Mouse (Mus musculus): ENCODE data around the gene Herc1. TPM values are rescaled to one million over a fixed set of nuclear protein-coding genes. Genes with fewer than 3 reads are reported as not detected.
A peak's percentile ranks its signal among the peaks of the same experiment; 100 is the strongest.

Herc1 gene
- polyA plus RNA-seq, 1 experiment: 18.9 TPM

DNA sequence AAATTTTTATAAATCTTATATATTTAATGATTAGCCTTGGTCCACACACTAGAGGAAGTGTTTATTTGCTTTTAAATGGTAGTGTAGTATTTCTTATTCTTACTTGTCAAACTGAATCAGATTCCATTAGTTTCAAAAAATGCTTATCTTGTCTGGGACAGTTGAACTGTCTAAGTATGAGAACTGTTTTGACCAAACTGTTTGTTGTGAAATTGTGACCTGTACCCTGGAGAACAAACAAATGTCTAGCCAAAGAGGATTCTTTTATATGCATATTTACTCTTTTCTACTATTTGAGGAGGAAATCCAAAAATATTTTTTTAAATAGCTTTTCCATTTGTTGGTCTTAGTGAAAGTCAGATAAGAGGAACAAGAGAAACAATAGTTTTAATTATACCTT, 73.2 kb downstream of the Herc1 start:
- no peak for DNase-seq (ENCODE audit: low read depth in 1 of 2, low spot score in 2 of 2)
- H3K27me3 ChIP-seq (ENCODE audit: control insufficient read depth, insufficient read depth, low read length): no peaks in the 10 kb centered on the region
- H3K27ac ChIP-seq (ENCODE audit: insufficient read depth, low read length): no peak overlapping the region
- no peak for TF ChIP-seq POLR2A (IDR thresholded peaks at IDR 0.05; ENCODE audit: low read depth, low read length)
- TF ChIP-seq CTCF (IDR thresholded peaks at IDR 0.05; ENCODE audit: extremely low read depth, insufficient read depth, insufficient read length, insufficient replicate concordance): no peak
- peaks cover 8% of the 10 kb centered on the region for H3K36me3 ChIP-seq (ENCODE audit: control insufficient read depth, insufficient read depth, low read length)
- H3K4me1 ChIP-seq (ENCODE audit: control insufficient read depth, insufficient read depth, insufficient read length): no peaks in the 10 kb centered on the region
- no peak overlapping the region for H3K4me3 ChIP-seq (ENCODE audit: extremely low read depth, insufficient read depth, insufficient read length)

GRCm38 (mm10) chr9:66440007-66440406, 89.8 kb downstream of the Herc1 start:
- no peaks in the 10 kb centered on the region for H3K4me1 ChIP-seq (ENCODE audit: control insufficient read depth, insufficient read depth, insufficient read length)
- WGBS: 97% methylated on average over 8 of the region's 8 CpGs
- no peak for TF ChIP-seq POLR2A (IDR thresholded peaks at IDR 0.05; ENCODE audit: low read depth, low read length)
- no peak for TF ChIP-seq CTCF (IDR thresholded peaks at IDR 0.05; ENCODE audit: extremely low read depth, insufficient read depth, insufficient read length, insufficient replicate concordance)
- no peak overlapping the region for H3K27ac ChIP-seq (ENCODE audit: insufficient read depth, low read length)
- DNase-seq (ENCODE audit: low read depth in 1 of 2, low spot score in 2 of 2): no peak
- peaks cover 19% of the 10 kb centered on the region for H3K36me3 ChIP-seq (ENCODE audit: control insufficient read depth, insufficient read depth, low read length)
- no peak overlapping the region for H3K4me3 ChIP-seq (ENCODE audit: extremely low read depth, insufficient read depth, insufficient read length)
- H3K27me3 ChIP-seq (ENCODE audit: control insufficient read depth, insufficient read depth, low read length): no peaks in the 10 kb centered on the region

DNA sequence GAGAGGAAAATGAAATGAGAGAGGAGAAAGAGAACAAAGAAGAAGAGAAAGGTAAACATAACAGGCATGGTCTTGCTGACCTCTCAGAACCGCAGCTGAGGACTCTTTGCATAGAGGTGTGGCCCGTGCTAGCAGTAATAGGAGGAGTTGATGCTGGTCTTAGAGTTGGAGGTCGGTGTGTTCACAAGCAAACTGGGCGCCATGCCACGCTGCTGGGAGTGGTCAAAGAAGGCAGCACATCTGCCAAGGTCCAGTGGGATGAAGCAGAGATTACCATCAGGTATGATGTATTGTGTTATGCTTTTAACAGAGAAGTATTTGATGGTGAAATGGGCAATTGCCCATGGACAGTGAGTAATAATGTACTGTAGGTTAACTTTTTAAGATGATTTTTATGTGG, 98.0 kb downstream of the Herc1 start:
- no peaks in the 10 kb centered on the region for H3K27me3 ChIP-seq (ENCODE audit: control insufficient read depth, insufficient read depth, low read length)
- no peak overlapping the region for H3K27ac ChIP-seq (ENCODE audit: insufficient read depth, low read length)
- no peak overlapping the region for H3K4me3 ChIP-seq (ENCODE audit: extremely low read depth, insufficient read depth, insufficient read length)
- peaks cover 21% of the 10 kb centered on the region for H3K36me3 ChIP-seq (ENCODE audit: control insufficient read depth, insufficient read depth, low read length)
- WGBS: 91% methylated on average over 5 of the region's 5 CpGs
- TF ChIP-seq POLR2A (IDR thresholded peaks at IDR 0.05; ENCODE audit: low read depth, low read length): no peak
- TF ChIP-seq CTCF (IDR thresholded peaks at IDR 0.05; ENCODE audit: extremely low read depth, insufficient read depth, insufficient read length, insufficient replicate concordance): no peak
- H3K4me1 ChIP-seq (ENCODE audit: control insufficient read depth, insufficient read depth, insufficient read length): no peaks in the 10 kb centered on the region
- no peak for DNase-seq (ENCODE audit: low read depth in 1 of 2, low spot score in 2 of 2)

GRCm38 (mm10) chr9:66465087-66465486, 114.8 kb downstream of the Herc1 start:
- Histone ChIP-seq H3K27ac (ENCODE audit: insufficient read depth, low read length) (no peak overlapping the region), H3K27me3 (ENCODE audit: control insufficient read depth, insufficient read depth, low read length) (no peaks in the 10 kb centered on the region), H3K4me1 (ENCODE audit: control insufficient read depth, insufficient read depth, insufficient read length) (no peaks in the 10 kb centered on the region), H3K4me3 (ENCODE audit: extremely low read depth, insufficient read depth, insufficient read length) (no peak overlapping the region), H3K36me3 (ENCODE audit: control insufficient read depth, insufficient read depth, low read length) (peaks cover 30% of the 10 kb centered on the region)
- TF ChIP-seq CTCF (IDR thresholded peaks at IDR 0.05; ENCODE audit: extremely low read depth, insufficient read depth, insufficient read length, insufficient replicate concordance): peak; percentile 11; the same call in 1 of the 2 replicates
- no peak for TF ChIP-seq POLR2A (IDR thresholded peaks at IDR 0.05; ENCODE audit: low read depth, low read length)
- peak in 1 of 2 experiments; percentile 7 for DNase-seq (ENCODE audit: low read depth in 1 of 2, low spot score in 2 of 2)
- 64% methylated on average over 4 of the region's 4 CpGs for WGBS

DNA sequence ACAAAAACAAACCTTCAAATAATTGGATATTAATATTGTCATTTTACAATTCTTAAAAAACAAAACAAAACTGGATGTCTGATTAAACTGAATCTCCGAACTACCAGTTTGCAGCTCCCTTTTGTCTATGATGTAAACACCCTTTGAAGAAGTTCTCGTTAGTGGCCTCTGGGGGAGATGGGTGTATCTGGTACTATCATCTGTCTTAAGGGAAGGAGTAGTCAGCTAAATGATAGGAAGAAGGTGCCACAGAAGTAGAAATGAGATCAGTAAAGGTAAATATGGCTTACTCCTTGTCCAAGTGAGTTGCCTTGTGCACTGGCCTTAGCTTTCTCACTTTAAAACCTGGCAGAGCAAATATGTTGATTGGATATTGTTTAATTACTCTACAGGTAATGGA, 127.5 kb downstream of the Herc1 start:
- Histone ChIP-seq H3K4me3 (ENCODE audit: extremely low read depth, insufficient read depth, insufficient read length) (no peak overlapping the region), H3K27me3 (ENCODE audit: control insufficient read depth, insufficient read depth, low read length) (no peaks in the 10 kb centered on the region), H3K36me3 (ENCODE audit: control insufficient read depth, insufficient read depth, low read length) (peaks cover 21% of the 10 kb centered on the region), H3K27ac (ENCODE audit: insufficient read depth, low read length) (no peak overlapping the region), H3K4me1 (ENCODE audit: control insufficient read depth, insufficient read depth, insufficient read length) (no peaks in the 10 kb centered on the region)
- DNase-seq (ENCODE audit: low read depth in 1 of 2, low spot score in 2 of 2): no peak
- WGBS: 89% methylated on average over 2 of the region's 2 CpGs
- TF ChIP-seq CTCF (IDR thresholded peaks at IDR 0.05; ENCODE audit: extremely low read depth, insufficient read depth, insufficient read length, insufficient replicate concordance) (no peak), POLR2A (IDR thresholded peaks at IDR 0.05; ENCODE audit: low read depth, low read length) (no peak)

- H3K4me3 ChIP-seq (ENCODE audit: extremely low read depth, insufficient read depth, insufficient read length): no peak overlapping the region
- H3K27me3 ChIP-seq (ENCODE audit: control insufficient read depth, insufficient read depth, low read length): no peaks in the 10 kb centered on the region
- H3K4me1 ChIP-seq (ENCODE audit: control insufficient read depth, insufficient read depth, insufficient read length): no peaks in the 10 kb centered on the region
- H3K27ac ChIP-seq (ENCODE audit: insufficient read depth, low read length): no peak overlapping the region
- DNase-seq (ENCODE audit: low read depth in 1 of 2, low spot score in 2 of 2): no peak
- WGBS: 81% methylated on average over 3 of the region's 3 CpGs
- peaks cover 38% of the 10 kb centered on the region for H3K36me3 ChIP-seq (ENCODE audit: control insufficient read depth, insufficient read depth, low read length)
- TF ChIP-seq POLR2A (IDR thresholded peaks at IDR 0.05; ENCODE audit: low read depth, low read length): no peak
- TF ChIP-seq CTCF (IDR thresholded peaks at IDR 0.05; ENCODE audit: extremely low read depth, insufficient read depth, insufficient read length, insufficient replicate concordance): no peak
These were observed 133.2 kb downstream of the Herc1 start for GRCm38 (mm10) chr9:66483429-66483828.

DNA sequence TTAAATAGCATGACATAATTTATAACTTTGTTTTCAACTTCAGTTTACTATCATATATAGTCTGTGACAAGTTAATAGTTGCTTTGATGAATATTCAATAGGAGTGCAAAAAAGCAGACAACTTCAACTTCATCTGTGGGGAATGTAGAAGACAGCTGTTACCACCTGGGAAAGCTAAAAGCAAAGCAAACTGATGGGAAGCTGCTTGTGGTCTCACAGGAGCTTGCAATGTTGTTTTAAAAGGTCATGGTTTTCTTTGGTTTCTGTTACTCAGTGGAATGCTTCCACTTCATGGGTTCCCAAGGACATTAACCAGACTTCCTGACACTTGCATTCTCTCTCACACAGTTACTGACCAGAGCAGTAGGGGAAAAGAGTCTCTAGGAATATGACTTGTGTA, 138.5 kb downstream of the Herc1 start:
- H3K27ac ChIP-seq (ENCODE audit: insufficient read depth, low read length): no peak overlapping the region
- H3K4me3 ChIP-seq (ENCODE audit: extremely low read depth, insufficient read depth, insufficient read length): no peak overlapping the region
- peaks cover 45% of the 10 kb centered on the region for H3K36me3 ChIP-seq (ENCODE audit: control insufficient read depth, insufficient read depth, low read length)
- H3K27me3 ChIP-seq (ENCODE audit: control insufficient read depth, insufficient read depth, low read length): no peaks in the 10 kb centered on the region
- peaks cover 3% of the 10 kb centered on the region for H3K4me1 ChIP-seq (ENCODE audit: control insufficient read depth, insufficient read depth, insufficient read length)
- DNase-seq (ENCODE audit: low read depth in 1 of 2, low spot score in 2 of 2): no peak
- no peak for TF ChIP-seq POLR2A (IDR thresholded peaks at IDR 0.05; ENCODE audit: low read depth, low read length)
- TF ChIP-seq CTCF (IDR thresholded peaks at IDR 0.05; ENCODE audit: extremely low read depth, insufficient read depth, insufficient read length, insufficient replicate concordance): no peak
